Comparison of ENCODE assay signal across 14 mouse cellular contexts in the genomic region with DNA sequence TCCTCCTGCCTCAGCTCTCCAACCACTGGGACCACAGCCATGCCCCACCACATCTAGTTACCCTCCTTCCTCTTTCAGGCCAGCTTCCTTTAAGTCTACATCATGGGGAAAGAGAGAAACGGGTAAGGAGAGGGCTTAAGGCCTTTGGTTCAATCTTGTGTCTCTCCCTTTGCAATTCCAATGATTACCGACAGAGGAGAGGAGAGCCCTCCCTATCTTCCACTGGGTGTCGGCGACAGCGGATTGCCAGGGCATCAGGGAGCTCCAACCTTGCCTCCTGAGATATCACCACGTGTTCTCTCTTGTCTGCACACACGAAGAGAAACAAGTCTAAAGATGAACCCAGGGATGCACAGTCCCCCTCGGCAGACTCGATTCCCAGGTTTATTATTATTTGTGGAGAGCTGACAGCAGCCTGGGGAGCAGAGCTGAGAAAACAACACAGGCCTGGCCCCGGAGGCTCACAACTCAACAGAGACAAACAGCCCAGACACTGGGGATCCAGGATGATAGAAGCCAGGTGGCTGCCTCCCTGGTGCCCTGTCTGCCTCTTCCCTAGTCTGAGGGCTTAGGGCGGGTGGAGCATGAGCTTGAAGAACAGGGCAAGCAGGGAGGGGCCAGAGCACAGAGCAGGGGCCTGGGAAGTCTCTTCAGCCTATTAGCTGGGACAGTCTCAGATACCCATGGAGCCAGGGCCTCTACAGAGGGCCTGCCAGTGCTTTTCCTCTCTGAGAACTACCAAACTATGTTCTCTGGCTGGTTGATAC.
DNase-seq lines count a peak whose midpoint lies in the region; ATAC-seq and TF ChIP-seq lines count a peak whose summit lies in the region.
"Had no signal": no experiment of that assay in that cellular context is flagged by ENCODE, and none has a peak within 500 bp of the region (broad histone marks: within the 10 kb centered on the region; RNA-seq: fewer than 3 reads in every experiment).

No protein-coding gene starts in this region.

- H3K27ac ChIP-seq in hindbrain, postnatal 0 days = no peak overlapping the region
- no peak overlapping the region for H3K27ac ChIP-seq in hindbrain, embryonic 12.5 days
- no peak overlapping the region for H3K27ac ChIP-seq in ES-Bruce4 (ENCODE audit: insufficient read depth, low read length)
- peak overlapping the region; percentile 44 for H3K27ac ChIP-seq in intestine, embryonic 15.5 days
- H3K27ac ChIP-seq: liver, embryonic 15.5 days; neural tube, embryonic 12.5 days had no signal

- H3K9ac ChIP-seq in hindbrain, postnatal 0 days (replicated peaks; ENCODE audit: low read length) = no peak overlapping the region
- H3K9ac ChIP-seq in hindbrain, embryonic 12.5 days = no peak overlapping the region
- H3K9ac ChIP-seq in ES-Bruce4 (ENCODE audit: low read depth, poor library complexity, severe bottlenecking) = no peak overlapping the region
- no peak overlapping the region for H3K9ac ChIP-seq in intestine, embryonic 15.5 days
- H3K9ac ChIP-seq: liver, embryonic 15.5 days; neural tube, embryonic 12.5 days had no signal

- 51% methylated on average over 11 of the region's 11 CpGs for WGBS in hindbrain, postnatal 0 days
- WGBS in hindbrain, embryonic 12.5 days = 42% methylated on average over 11 of the region's 11 CpGs
- WGBS in intestine, embryonic 15.5 days = 25% methylated on average over 11 of the region's 11 CpGs

- no peak overlapping the region for H3K4me3 ChIP-seq in hindbrain, postnatal 0 days (ENCODE audit: low read length)
- H3K4me3 ChIP-seq in hindbrain, embryonic 12.5 days = no peak overlapping the region
- no peak overlapping the region for H3K4me3 ChIP-seq in ES-Bruce4 (ENCODE audit: low read depth, low read length)
- no peak overlapping the region for H3K4me3 ChIP-seq in intestine, embryonic 15.5 days (replicated peaks)
- H3K4me3 ChIP-seq: liver, embryonic 15.5 days; neural tube, embryonic 12.5 days had no signal

- TF ChIP-seq CTCF in hindbrain, postnatal 0 days (IDR thresholded peaks at IDR 0.05; ENCODE audit: low read depth) = peak; percentile 58
- TF ChIP-seq CTCF in ES-Bruce4 (IDR thresholded peaks at IDR 0.05; ENCODE audit: low read depth, low read length) = peak; percentile 10

- ATAC-seq in hindbrain, postnatal 0 days = no peak
- ATAC-seq in hindbrain, embryonic 12.5 days (ENCODE audit: low FRiP score) = no peak
- ATAC-seq in intestine, embryonic 15.5 days = peak; percentile 57
- ATAC-seq: forebrain, embryonic 14.5 days had no signal

- no peak for TF ChIP-seq POLR2A in ES-Bruce4 (IDR thresholded peaks at IDR 0.05; ENCODE audit: insufficient read depth, low read length)

- H3K4me1 ChIP-seq in hindbrain, postnatal 0 days (ENCODE audit: insufficient read depth, low read length) = no peaks in the 10 kb centered on the region
- H3K4me1 ChIP-seq in hindbrain, embryonic 12.5 days = peaks cover 18% of the 10 kb centered on the region
- H3K4me1 ChIP-seq in ES-Bruce4 (ENCODE audit: control insufficient read depth, insufficient read depth, low read length) = no peaks in the 10 kb centered on the region
- peaks cover 20% of the 10 kb centered on the region for H3K4me1 ChIP-seq in intestine, embryonic 15.5 days (replicated peaks)
- H3K4me1 ChIP-seq: liver, embryonic 15.5 days had no signal

- TF ChIP-seq EP300 in ES-Bruce4 (IDR thresholded peaks at IDR 0.05; ENCODE audit: insufficient read depth, low read depth, low read length) = no peak

- no peak for DNase-seq in hindbrain, postnatal 0 days (ENCODE audit: low spot score)
- DNase-seq in ZHBTc4 (ENCODE audit: low read depth, low spot score) = peak; percentile 77
- DNase-seq in left cerebral cortex, adult 9 months (ENCODE audit: low spot score in 2 of 2) = no peak
- no peak for DNase-seq in thymus, postnatal 36 days
- DNase-seq: kidney, adult 18-20 months; layer of hippocampus, postnatal 36 days; right cerebral cortex, adult 18-20 months had no signal

- H3K36me3 ChIP-seq in hindbrain, postnatal 0 days (ENCODE audit: insufficient read depth, low read length) = no peaks in the 10 kb centered on the region
- H3K36me3 ChIP-seq in hindbrain, embryonic 12.5 days = no peaks in the 10 kb centered on the region
- H3K36me3 ChIP-seq in ES-Bruce4 (ENCODE audit: control insufficient read depth, insufficient read depth, low read length, poor library complexity, severe bottlenecking) = no peaks in the 10 kb centered on the region
- no peaks in the 10 kb centered on the region for H3K36me3 ChIP-seq in intestine, embryonic 15.5 days
- H3K36me3 ChIP-seq: liver, embryonic 15.5 days; neural tube, embryonic 12.5 days had no signal

- no peaks in the 10 kb centered on the region for H3K27me3 ChIP-seq in hindbrain, postnatal 0 days (ENCODE audit: insufficient read depth, low read length)
- no peaks in the 10 kb centered on the region for H3K27me3 ChIP-seq in hindbrain, embryonic 12.5 days
- no peaks in the 10 kb centered on the region for H3K27me3 ChIP-seq in ES-Bruce4 (ENCODE audit: control insufficient read depth, insufficient read depth, low read length, poor library complexity, severe bottlenecking)
- H3K27me3 ChIP-seq in intestine, embryonic 15.5 days (replicated peaks) = no peaks in the 10 kb centered on the region
- H3K27me3 ChIP-seq: liver, embryonic 15.5 days; neural tube, embryonic 12.5 days had no signal

- no peaks in the 10 kb centered on the region for H3K9me3 ChIP-seq in hindbrain, postnatal 0 days (ENCODE audit: low read length)
- H3K9me3 ChIP-seq in hindbrain, embryonic 12.5 days (replicated peaks) = no peaks in the 10 kb centered on the region
- no peaks in the 10 kb centered on the region for H3K9me3 ChIP-seq in ES-Bruce4 (replicated peaks; ENCODE audit: control insufficient read depth, insufficient read depth, low read length, poor library complexity, severe bottlenecking)
- H3K9me3 ChIP-seq in intestine, embryonic 15.5 days = no peaks in the 10 kb centered on the region
- H3K9me3 ChIP-seq: liver, embryonic 15.5 days; neural tube, embryonic 12.5 days had no signal

- no peak overlapping the region for H3K4me2 ChIP-seq in hindbrain, postnatal 0 days (ENCODE audit: low read depth, low read length)
- no peak overlapping the region for H3K4me2 ChIP-seq in hindbrain, embryonic 12.5 days (replicated peaks)
- H3K4me2 ChIP-seq in intestine, embryonic 15.5 days (replicated peaks) = no peak overlapping the region
- H3K4me2 ChIP-seq: liver, embryonic 15.5 days; midbrain, embryonic 11.5 days; neural tube, embryonic 12.5 days had no signal
